Mouse (Mus musculus) kidney, adult 2 months (tissue): ENCODE measurements around the gene Stim2.

Experiments
- CTCF ChIP-seq: fragments of 200-500 bp; conservative IDR thresholded peaks from 2 replicates; pipeline ENCODE4 v1.5.1; 2011; ENCODE audit warnings: low read depth, mild to moderate bottlenecking, control low read depth, low read length, moderate library complexity, mixed read lengths; ENCODE audit not compliant: insufficient read depth, insufficient read length
- POLR2A ChIP-seq: fragments of 200-500 bp; IDR thresholded peaks from one replicate; pipeline ENCODE4 v1.6.1; 2011; ENCODE audit warnings: low read depth, low read length, control low read depth

GRCm38 (mm10) chr5:54018856-54019255 is 20.6 kb downstream of the Stim2 start:
- TF ChIP-seq CTCF, result no peak
- no peak for TF ChIP-seq POLR2A
